Mouse (Mus musculus): ENCODE results near the gene Arrb1. TPM values are rescaled to one million over a fixed set of nuclear protein-coding genes. Genes with fewer than 3 reads are reported as not detected.

The Arrb1 gene
- total RNA-seq, 2 experiments from 2014 or later = 17.2 to 26.4 TPM

DNA sequence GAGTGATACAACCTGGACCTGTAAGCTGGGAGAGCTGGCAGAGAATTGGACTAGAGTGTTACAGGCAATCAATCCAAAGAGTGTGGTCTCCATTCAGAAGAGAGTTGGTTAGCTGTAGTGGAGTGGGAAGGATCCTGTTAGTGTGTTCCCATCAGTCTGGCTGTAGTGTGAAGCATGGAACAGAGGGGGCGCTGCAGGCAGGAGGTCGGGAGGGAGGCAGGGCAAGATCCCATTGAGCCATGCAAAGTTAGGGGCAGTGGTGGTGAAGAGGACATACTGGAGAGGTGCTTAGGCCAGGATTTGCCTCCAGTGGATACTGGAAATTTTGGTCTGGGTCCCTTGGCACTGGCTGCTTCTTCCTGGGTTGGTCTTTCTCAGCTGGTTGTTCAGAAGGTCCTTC is 83.0 kb downstream of the Arrb1 start:
- intact Hi-C loops (cut with DNase I) = loop anchor here (2.0 kb wide), 1 partner anchor 41 kb away; no protein-coding TSS in a partner anchor
- DNase-seq (ENCODE audit: low spot score) = no peak

DNA sequence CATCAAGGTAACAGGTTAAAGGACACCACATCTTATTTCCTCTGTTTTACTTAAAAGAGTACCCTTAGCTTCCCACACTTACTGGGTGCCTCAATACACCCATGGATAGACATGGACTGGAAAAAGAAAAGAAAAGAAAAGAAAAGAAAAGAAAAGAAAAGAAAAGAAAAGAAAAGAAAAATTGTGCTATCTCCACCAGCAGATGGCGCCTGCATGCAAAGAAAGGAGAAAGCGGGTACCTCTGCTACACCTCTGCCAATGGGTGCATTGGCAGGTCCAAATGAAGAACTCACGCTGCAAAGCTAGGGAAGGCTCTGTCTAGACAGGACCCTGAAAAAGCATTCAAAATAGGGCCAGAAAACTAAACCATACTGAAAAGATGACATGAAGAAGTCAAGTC is 83.6 kb downstream of the Arrb1 start:
- intact Hi-C loops (cut with DNase I) = loop anchor here (1.0 to 2.0 kb wide), 2 partner anchors 40 to 179 kb away; no protein-coding TSS in a partner anchor
- no peak for DNase-seq (ENCODE audit: low spot score)

DNA sequence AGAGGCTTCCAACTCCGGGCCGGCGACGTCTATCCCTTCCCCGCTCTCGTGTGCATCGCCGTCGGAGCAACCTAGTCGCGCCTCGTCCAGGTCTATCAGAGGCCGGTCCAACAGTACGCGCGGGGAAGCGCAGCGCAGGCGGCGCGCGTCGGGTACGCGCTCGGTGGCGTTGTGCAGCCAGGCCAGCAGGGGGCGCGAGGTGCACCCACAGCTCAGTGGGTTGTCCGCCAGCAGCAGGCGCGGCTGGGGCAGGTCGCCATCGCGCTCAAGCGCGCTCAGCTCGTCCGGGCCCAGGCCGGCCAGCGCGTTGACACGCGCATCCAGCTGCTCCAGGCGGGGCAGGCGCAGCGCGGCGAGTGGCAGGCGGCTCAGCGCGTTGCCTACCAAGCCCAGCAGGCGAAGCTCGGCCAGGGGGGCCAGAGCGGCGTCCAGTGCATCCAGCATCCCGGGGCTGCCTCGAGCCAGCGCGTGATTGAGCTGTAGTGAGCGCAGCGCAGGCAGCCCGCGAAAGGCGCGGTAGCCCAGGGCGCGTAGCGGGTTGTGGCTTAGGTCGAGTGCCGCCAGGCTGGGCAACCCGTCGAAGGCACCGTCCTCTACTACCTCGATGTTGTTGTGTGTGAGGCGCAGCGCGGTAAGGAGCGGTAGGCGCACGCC is 90.6 kb downstream of the Arrb1 start:
- peak; percentile 83 for DNase-seq (ENCODE audit: low spot score)
- intact Hi-C loops (cut with DNase I) = loop anchor here (10.0 kb wide), 1 partner anchor 359 kb away; the partner anchor contains the start of gene Rnf169

DNA sequence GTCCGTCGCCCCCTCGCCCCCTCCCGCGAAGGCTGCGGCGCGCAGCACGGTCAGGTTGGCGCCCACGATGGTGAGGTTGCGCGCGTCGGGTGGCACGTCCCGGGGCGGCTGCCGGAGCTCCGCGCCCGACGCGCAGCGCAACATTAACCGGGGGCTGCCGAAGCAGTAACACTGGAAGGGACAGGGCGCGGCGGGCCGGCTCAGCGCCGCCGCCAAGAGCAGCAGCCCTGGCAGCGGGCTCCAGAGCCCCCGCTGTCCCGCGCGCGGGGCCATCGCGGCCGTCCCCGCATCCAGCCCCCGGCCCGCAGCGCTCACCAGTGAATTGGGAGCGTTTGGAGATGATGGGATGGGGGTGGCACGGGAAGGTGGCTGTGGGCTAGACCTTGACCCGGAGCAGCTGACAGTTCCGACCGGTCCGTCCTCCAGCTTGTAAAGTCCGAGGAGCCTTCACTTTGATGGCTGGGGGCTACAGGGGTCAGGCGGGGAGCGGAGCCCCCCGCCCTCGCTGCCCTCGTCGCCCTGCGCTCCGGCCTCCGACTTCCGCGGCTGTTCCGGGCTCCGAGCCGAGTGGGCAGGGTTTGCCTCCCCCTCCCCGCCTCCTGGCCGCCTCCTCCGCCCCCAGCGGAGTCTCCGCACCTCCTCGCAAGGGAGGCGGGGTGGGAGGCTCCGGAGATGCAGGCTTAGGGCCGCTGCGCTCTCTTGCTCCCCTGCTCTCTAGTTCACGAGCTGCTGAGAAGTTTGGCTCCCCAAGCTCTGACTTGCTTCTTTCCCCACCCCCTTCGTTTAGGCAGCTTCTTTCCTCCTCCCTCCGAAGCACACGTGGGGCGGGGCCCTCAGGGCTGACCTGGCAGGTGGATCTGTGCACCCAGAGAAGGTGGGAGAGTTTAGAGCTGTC is 91.4 kb downstream of the Arrb1 start, which contains the start of gene Tpbgl:
Gene Tpbgl (minus strand): TSS at position 728 of the 895 bp plus-strand sequence.
- intact Hi-C loops (cut with DNase I) = loop anchor here (10.0 kb wide), 1 partner anchor 358 kb away; the partner anchor contains the start of gene Rnf169
- peak; percentile 45 for DNase-seq (ENCODE audit: low spot score)

DNA sequence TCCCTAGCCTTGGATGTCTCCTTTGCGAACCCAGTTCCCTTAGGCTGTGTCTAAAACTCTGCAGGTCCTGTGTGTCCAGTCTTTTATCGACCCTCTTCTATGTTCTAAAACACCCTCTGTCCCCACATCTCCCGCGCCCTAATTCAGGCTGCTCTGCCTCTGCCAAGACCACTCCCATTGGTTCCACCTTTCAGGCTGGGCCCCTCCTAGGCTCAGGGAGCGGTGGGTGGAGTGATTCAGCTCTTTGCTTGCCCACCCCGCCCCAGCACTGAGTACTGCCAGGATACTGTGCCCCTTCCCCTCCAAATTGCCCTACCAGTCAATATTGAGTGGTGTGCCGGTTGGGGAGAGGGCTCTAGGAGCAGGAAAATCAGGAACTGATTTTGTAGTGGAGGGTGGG is 92.1 kb downstream of the Arrb1 start:
- no peak for DNase-seq (ENCODE audit: low spot score)
- intact Hi-C loops (cut with DNase I) = loop anchor here (10.0 kb wide), 1 partner anchor 357 kb away; the partner anchor contains the start of gene Rnf169

DNA sequence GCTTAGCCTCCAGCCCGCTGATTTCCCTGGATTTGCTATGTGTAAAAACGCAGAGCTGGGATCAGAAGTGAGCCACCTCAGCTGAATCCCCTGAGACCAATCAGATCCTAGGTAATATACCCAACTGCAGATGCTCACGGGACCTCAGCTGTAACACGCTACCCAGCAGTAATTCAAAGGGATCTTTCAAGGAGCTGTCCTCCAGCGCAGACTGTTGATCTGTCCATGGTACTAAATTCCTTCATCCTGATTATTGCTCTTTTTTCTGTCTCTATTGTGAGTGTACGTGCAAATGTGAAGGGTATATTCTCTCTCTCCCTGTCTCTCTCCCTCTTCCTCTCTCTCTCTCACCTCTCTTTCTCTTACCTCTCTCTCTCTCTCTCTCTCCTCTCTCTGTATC is 97.0 kb downstream of the Arrb1 start:
- DNase-seq (ENCODE audit: low spot score) = no peak
- intact Hi-C loops (cut with DNase I) = no loop called here

DNA sequence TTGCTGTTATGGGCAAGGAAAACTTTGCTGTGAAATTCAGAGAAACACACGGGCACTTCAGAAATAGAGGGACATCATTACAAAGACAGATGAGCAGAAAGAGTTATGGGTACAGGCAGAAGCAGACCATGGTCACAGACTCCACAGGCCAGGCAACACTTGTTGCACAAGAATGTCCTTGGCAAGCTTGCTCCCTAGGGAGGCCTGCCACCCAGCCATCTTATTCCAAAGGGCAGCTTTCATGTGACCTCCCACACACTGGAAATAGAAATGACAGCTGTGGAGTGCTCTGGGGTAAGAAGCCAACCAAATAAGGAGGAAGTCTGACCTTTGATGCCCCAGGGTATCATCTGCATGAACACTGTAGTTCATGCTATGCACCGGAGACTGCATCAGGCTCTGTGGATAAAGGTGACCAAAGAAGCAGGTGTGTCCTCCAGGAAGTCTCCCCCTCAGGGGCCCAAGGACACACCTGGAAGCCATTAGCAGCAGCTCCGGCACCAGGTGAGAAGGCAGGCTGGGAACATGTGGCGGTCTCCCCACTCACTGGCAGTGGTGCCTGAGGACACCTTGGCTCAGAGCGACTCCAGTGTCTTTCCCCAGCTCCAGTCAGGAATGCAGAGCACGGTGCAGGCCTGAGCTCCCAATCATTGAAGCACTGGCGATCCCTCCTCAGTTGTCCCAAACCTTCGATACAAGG is 98.8 kb downstream of the Arrb1 start:
- no peak for DNase-seq (ENCODE audit: low spot score)
- intact Hi-C loops (cut with DNase I) = no loop called here

DNA sequence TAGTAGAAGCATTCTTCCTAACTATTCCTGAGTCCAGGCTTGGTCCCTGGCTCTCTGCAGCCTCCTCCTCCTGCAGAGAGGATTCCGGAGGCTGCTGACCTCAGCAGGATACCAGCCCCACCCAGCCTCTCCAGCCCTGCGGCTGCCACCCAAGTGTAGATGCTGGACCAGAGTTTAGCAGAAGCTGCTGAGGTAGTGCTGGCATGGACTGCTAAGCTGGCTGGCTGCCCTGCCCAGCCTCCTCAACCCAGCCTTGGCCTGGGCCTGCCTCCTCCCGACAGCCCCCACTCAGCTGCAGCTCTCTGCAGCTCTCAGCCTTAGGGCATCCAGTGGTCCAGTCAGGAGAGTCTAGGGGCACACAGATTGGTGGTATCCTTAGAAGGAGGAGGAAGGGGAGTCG is 106.0 kb downstream of the Arrb1 start:
- intact Hi-C loops (cut with DNase I) = no loop called here
- no peak for DNase-seq (ENCODE audit: low spot score)

DNA sequence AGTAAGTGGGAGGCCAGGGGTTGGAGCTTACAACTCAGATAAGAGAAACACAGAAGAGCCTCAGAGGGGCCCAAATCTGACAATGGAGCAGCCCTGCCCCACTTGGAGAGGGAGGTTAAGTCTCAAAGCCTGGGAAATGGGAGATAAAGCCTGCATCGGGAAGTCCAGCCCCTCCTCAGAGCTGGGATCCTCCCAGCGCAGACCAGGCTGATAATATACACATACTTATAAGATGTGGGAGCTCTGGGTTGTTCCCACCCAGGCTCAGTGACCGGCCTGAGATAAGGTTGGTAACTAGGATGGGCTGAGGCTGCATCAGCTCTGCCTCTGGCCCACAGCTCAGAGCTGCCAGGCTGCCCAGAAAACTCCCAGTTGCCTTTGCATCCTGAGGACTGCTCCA is 106.8 kb downstream of the Arrb1 start:
- intact Hi-C loops (cut with DNase I) = no loop called here
- DNase-seq (ENCODE audit: low spot score) = no peak

DNA sequence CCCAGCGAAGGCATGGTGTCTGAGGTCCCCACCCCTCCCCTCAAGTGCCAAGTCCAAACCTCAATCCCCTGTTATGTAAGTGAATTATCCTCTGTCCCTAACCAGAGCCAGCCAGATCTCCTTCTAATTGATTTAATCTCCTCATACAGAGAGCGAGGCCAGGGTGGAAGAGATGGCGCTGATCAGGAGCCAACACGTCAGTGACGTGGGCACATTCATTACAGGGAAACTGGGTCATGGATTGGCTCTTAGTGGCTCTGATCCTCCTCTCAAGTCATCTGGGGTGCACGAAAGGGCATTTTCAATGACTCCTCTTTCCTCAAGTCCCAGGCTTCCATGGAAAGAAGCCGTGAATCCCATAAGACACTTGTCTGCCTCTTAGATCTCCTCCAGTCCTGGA is 109.4 kb downstream of the Arrb1 start:
- no peak for DNase-seq (ENCODE audit: low spot score)
- intact Hi-C loops (cut with DNase I) = no loop called here

DNA sequence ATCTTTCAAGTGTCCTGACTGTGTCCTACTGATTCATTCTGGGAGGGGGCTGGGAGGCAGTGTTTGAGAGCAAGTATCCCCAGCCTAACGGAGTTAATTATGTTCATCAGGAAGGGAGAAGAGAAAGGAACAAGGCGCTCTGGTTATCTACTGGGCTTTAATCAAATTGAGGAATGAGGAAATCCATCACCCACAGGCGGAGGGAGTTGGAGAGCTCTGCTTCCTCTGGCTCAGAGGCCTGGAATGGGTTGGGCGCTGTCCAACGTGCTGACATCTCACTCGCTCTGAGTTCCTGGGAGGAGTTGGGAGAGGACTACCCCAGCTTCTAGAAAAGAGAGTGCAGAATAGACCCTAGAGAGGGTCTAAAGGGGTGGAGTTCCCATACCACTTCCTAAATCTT is 113.4 kb downstream of the Arrb1 start:
- no peak for DNase-seq (ENCODE audit: low spot score)
- intact Hi-C loops (cut with DNase I) = no loop called here

DNA sequence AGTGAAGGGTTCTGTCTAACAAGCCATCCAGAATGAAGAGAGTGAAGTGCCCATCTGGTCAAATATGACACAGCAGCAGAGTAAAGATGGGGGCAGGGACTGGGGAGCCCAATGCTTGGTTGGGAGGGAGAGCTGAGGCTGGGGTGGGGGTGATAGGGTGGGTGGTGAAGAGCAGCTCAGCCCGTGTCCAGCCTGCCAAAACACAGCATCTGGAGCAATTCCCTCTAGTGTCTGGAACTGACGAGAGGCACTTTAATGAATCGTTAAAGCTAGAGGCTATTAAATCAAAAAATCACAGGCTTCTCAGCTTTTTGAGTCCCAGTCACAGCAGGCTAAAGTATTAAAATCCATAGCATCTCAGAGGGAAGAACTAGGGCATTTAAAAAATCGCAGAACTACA is 114.3 kb downstream of the Arrb1 start:
- intact Hi-C loops (cut with DNase I) = no loop called here
- DNase-seq (ENCODE audit: low spot score) = no peak

DNA sequence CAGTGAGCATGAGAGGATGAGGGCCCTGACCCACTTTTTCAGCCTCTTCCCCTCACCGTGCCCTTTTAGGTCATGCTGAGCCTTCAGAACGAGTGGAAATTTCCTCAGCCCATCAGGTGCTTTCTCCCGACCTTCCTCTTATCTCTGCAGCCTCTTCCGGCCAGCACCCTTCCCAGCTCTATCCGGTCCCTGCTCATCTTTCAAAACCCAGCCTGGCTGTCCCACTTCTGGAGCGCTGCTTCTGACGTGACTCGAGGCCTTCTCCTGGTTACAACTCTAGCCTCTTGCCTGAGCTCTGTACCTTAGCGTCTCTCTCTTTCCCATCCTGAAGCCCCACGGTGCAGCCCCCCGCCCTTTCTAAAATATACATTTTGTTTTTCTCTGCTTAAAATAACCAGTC is 119.0 kb downstream of the Arrb1 start:
- intact Hi-C loops (cut with DNase I) = no loop called here

More for the DNA sequence above, 119.0 kb downstream of the Arrb1 start:
- DNase-seq (ENCODE audit: low spot score) = no peak

Small RNA genes lying within 50 kb of the gene (microRNA-seq; reads per million reads assigned to microRNA genes)
- gene Mir326 = 63.3 reads per million, percentile 52 among the genes with 10 or more reads in this experiment

Other genes starting within 250 kb of the Arrb1 start
- gene Serpinh1, start 182.2 kb upstream of the Arrb1 start, total RNA-seq (2021) = 100 to 1,000 TPM; 378 to 449 TPM
- gene Gdpd5, start 154.1 kb upstream of the Arrb1 start, total RNA-seq (2021) = 10 to 100 TPM; 20.1 to 24.1 TPM
- gene Klhl35, start 69.5 kb upstream of the Arrb1 start, total RNA-seq (2021) = not detected
- 100 to 1,000 TPM; 306 to 340 TPM for gene Rps3, start 51.7 kb upstream of the Arrb1 start, total RNA-seq (2021)
- gene Tpbgl, start 91.6 kb downstream of the Arrb1 start, total RNA-seq (2021) = 1 to 10 TPM; 3.0 to 3.9 TPM
- 1 to 10 TPM; 7.2 to 8.1 TPM for gene Slco2b1, start 175.9 kb downstream of the Arrb1 start, total RNA-seq (2021)
- gene Olfr520, start 194.8 kb downstream of the Arrb1 start, total RNA-seq (2021) = not detected
- not detected for gene Olfr521, start 228.0 kb downstream of the Arrb1 start, total RNA-seq (2021)

Data from heart, postnatal 25 days (tissue).